Comparison of ENCODE assay signal across 10 mouse cellular contexts in the genomic region with DNA sequence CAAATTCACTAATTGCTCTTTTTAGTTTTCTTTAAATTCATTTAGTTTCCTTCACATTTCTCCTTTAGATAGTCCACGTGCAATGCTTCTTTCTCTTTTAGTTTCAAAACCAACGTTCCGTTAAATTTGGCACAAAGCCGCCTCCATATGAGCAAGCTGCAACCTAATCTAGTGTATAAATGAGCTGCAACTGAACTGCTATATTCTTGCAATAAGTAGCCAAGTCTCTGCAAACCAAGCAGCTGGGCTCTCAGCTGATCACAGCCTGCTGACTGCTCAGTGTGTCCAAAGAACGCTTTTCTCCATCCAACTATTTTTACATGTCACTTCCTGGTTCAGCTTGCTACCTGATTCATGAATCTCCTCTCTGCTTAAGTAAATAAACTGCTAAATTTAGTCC.
A peak's percentile ranks its signal among the peaks of the same experiment; 100 is the strongest.
DNase-seq lines count a peak whose midpoint lies in the region; ATAC-seq and TF ChIP-seq lines count a peak whose summit lies in the region.
"Had no signal": no experiment of that assay in that cellular context is flagged by ENCODE, and none has a peak within 500 bp of the region (broad histone marks: within the 10 kb centered on the region; RNA-seq: fewer than 3 reads in every experiment).

No protein-coding gene starts in this region.

- H3K36me3 ChIP-seq in kidney, adult 2 months (ENCODE audit: control insufficient read depth, insufficient read depth, low read length): no peaks in the 10 kb centered on the region
- no peaks in the 10 kb centered on the region for H3K36me3 ChIP-seq in myocyte (ENCODE audit: control insufficient read depth, insufficient read depth)
- H3K36me3 ChIP-seq in intestine, embryonic 15.5 days: no peaks in the 10 kb centered on the region

- 0 out of 2 replicates have a peak, but pooled peaks cover 3% of the 10 kb centered on the region for H3K4me1 ChIP-seq in kidney, adult 2 months (ENCODE audit: control insufficient read depth, insufficient read depth, low read length)
- no peaks in the 10 kb centered on the region for H3K4me1 ChIP-seq in intestine, embryonic 15.5 days (replicated peaks)

- intact Hi-C loops in gastrocnemius, postnatal 14 days (cut with DNase I; ENCODE audit: low total_unique reads): no loop called here

- H3K9ac ChIP-seq in intestine, embryonic 15.5 days: no peak overlapping the region

- peak overlapping the region; percentile 18 for H3K4me2 ChIP-seq in myocyte (ENCODE audit: low read depth)
- no peak overlapping the region for H3K4me2 ChIP-seq in intestine, embryonic 15.5 days (replicated peaks)

- H3ac ChIP-seq in myocyte (ENCODE audit: control insufficient read depth, insufficient read length): no peak overlapping the region

- TF ChIP-seq CTCF in kidney, adult 2 months (conservative IDR thresholded peaks at IDR 0.05; ENCODE audit: insufficient read depth, insufficient read length, low read depth, low read length): no peak

- H3K4me3 ChIP-seq in kidney, adult 2 months (ENCODE audit: insufficient read depth, low read depth, low read length): no peak overlapping the region
- no peak overlapping the region for H3K4me3 ChIP-seq in myocyte
- no peak overlapping the region for H3K4me3 ChIP-seq in intestine, embryonic 15.5 days (replicated peaks)

- no peaks in the 10 kb centered on the region for H3K9me3 ChIP-seq in intestine, embryonic 15.5 days

- no peak for ATAC-seq in inflammation-experienced regulatory T-cells, adult 6 months
- ATAC-seq in intestine, embryonic 15.5 days: no peak

- H3K27ac ChIP-seq in kidney, adult 2 months (ENCODE audit: insufficient read depth, low read depth, low read length): no peak overlapping the region
- H3K27ac ChIP-seq in intestine, embryonic 15.5 days: no peak overlapping the region

- DNase-seq in kidney, adult 2 months: peak; percentile 18
- no peak for DNase-seq in kidney, postnatal 25 days
- DNase-seq in cerebellum, adult 8-10 months: peak; percentile 51
- peak; percentile 3 to 6 for DNase-seq in kidney, postnatal 4 days
- DNase-seq in gastrocnemius, postnatal 14 days: no peak
- DNase-seq: adrenal gland, postnatal 36 days; retina, postnatal 1 day had no signal

- no peaks in the 10 kb centered on the region for H3K79me2 ChIP-seq in myocyte (ENCODE audit: control insufficient read depth, insufficient read depth)

- 18% methylated on average over 5 of the region's 5 CpGs for WGBS in kidney, adult 2 months
- 54% methylated on average over 5 of the region's 5 CpGs for WGBS in intestine, embryonic 15.5 days

- no peaks in the 10 kb centered on the region for H3K27me3 ChIP-seq in kidney, adult 2 months (replicated peaks; ENCODE audit: control insufficient read depth, insufficient read depth, low read length)
- no peaks in the 10 kb centered on the region for H3K27me3 ChIP-seq in myocyte (ENCODE audit: control insufficient read depth, insufficient read depth, insufficient read length)
- H3K27me3 ChIP-seq in intestine, embryonic 15.5 days (replicated peaks): no peaks in the 10 kb centered on the region

- no peak for TF ChIP-seq POLR2A in kidney, adult 2 months (IDR thresholded peaks at IDR 0.05; ENCODE audit: low read depth, low read length)
- no peak for TF ChIP-seq POLR2A in myocyte (IDR thresholded peaks at IDR 0.05; ENCODE audit: insufficient read length, low read depth)

TF ChIP-seq in myocyte, 11 proteins besides CTCF, POLR2A, EP300 and RAD21:
- no peak for TF ChIP-seq TCF12 (IDR thresholded peaks at IDR 0.05; ENCODE audit: insufficient read depth, poor library complexity, severe bottlenecking)
- TF ChIP-seq REST (IDR thresholded peaks at IDR 0.05; ENCODE audit: insufficient read depth, insufficient read length): no peak
- no peak for TF ChIP-seq SRF (IDR thresholded peaks at IDR 0.05; ENCODE audit: control insufficient read depth, insufficient read length, low read depth)
- TF ChIP-seq E2F4 (IDR thresholded peaks at IDR 0.05; ENCODE audit: insufficient read depth): no peak
- TF ChIP-seq POLR2AphosphoS2 (IDR thresholded peaks at IDR 0.05; ENCODE audit: insufficient read length, low read depth): no peak
- no peak for TF ChIP-seq MAX (IDR thresholded peaks at IDR 0.05; ENCODE audit: low read depth)

Comparison
In these comparisons a context has a peak if more than half of its experiments do, and no peak if none do; other contexts are left out.
1. DNase-seq: peak in kidney, adult 2 months (single experiment), cerebellum, adult 8-10 months (single experiment) and kidney, postnatal 4 days (2 of 2); none in kidney, postnatal 25 days (0 of 2) and gastrocnemius, postnatal 14 days (single experiment).